Mouse (Mus musculus): ENCODE data around the gene Fbxo47. TPM values are rescaled to one million over a fixed set of nuclear protein-coding genes. Genes with fewer than 3 reads are reported as not detected.

The Fbxo47 gene
- total RNA-seq, 2 experiments from 2014 or later: 0.86 to 0.99 TPM

GRCm38 (mm10) chr11:97819102-97819501 is 64.9 kb downstream of the Fbxo47 start:
- DNase-seq (ENCODE audit: low spot score in 2 of 2): no peak

GRCm38 (mm10) chr11:97818571-97818970 is 65.4 kb downstream of the Fbxo47 start:
- intact Hi-C loops (cut with DNase I): no loop called here
- no peak for DNase-seq (ENCODE audit: low spot score in 2 of 2)

More at GRCm38 (mm10) chr11:97819102-97819501, 64.9 kb downstream of the Fbxo47 start:
- intact Hi-C loops (cut with DNase I): no loop called here

- intact Hi-C loops (cut with DNase I): no loop called here
Observed at GRCm38 (mm10) chr11:97818003-97818402, 66.0 kb downstream of the Fbxo47 start.

GRCm38 (mm10) chr11:97817379-97817778 is 66.6 kb downstream of the Fbxo47 start:
- intact Hi-C loops (cut with DNase I): no loop called here
- no peak for DNase-seq (ENCODE audit: low spot score in 2 of 2)

More at GRCm38 (mm10) chr11:97818003-97818402, 66.0 kb downstream of the Fbxo47 start:
- no peak for DNase-seq (ENCODE audit: low spot score in 2 of 2)

- intact Hi-C loops (cut with DNase I): no loop called here
- no peak for DNase-seq (ENCODE audit: low spot score in 2 of 2)
Observed at GRCm38 (mm10) chr11:97816916-97817315, 67.0 kb downstream of the Fbxo47 start.

DNA sequence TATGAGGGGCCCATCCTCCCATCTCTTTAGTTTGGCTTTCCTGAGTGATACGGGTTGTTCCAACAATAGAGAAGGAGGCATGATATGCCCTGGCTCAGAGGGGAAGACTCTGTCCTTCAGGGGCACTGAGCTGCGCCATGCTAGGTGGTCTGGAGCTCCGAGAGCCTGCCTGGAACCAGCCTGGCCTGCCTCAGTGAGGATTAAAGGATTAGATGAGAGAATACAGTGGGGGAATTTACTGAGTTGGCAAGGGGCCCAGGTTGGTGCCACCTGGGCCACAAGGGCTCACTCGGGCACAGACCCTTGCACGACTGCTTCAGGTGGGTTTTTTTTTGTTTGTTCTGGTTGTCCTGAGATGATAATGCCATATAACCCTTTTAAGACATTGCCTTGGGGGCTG is 67.8 kb downstream of the Fbxo47 start:
- intact Hi-C loops (cut with DNase I): no loop called here
- DNase-seq (ENCODE audit: low spot score in 2 of 2): no peak

DNA sequence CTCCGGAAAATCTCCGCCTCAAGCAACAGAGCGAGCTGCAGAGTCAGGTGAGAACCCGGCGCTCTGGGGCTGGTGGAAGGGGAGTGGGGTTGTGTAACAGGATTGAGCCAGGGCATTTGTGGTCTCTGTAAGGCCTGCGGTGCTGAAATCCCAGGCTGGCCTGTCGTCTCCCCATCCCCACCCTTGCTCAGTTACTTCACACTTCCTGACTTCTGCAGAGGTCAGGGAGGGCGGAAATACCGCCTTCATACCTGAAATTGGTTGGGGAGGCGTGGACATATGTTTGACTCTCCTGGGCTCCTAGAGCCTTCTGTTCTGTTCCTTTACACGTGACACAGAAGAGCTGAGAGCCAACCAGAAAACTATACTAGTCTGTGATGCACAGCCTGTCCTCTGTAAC is 68.2 kb downstream of the Fbxo47 start:
- intact Hi-C loops (cut with DNase I): no loop called here
- no peak for DNase-seq (ENCODE audit: low spot score in 2 of 2)

DNA sequence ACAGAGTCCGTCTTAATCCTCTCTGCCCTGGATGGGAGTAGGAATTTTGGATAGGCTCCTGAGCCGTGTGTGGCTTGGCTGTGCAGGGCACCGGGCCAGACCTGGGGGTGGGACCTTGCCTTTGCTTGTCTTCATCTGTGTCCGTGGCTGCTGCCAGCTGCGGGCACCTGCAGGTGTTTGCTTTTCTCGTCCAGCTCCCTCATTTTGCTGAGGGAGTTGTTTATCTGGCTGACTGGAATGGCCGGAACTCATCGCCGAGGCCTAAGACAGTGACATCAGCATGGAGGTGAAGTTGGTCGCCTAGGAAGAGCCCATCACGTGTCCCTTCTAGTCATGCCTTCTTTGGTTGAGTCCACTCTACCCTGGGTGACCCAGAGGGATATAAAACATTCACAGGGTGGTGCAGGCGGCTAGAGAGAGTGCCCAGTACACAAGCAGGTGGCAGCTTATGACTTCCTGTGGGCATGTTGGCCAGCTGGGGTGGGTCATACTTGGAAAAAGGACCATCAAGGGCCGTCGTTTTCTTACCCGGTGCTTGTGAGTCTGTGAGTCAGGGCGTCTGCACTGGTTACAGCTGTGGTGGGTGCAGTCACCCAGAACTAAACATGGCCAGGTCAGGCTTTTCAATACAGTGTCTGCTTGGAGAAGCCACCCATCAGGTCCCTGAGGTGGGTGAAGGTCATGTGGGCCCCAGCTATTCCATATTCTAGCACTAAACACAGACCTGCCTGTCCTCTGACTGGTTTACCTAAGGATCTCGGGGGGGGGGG is 70.0 kb downstream of the Fbxo47 start:
- intact Hi-C loops (cut with DNase I): no loop called here
- no peak for DNase-seq (ENCODE audit: low spot score in 2 of 2)

GRCm38 (mm10) chr11:97813085-97813484 is 70.9 kb downstream of the Fbxo47 start:
- DNase-seq (ENCODE audit: low spot score in 2 of 2): no peak

DNA sequence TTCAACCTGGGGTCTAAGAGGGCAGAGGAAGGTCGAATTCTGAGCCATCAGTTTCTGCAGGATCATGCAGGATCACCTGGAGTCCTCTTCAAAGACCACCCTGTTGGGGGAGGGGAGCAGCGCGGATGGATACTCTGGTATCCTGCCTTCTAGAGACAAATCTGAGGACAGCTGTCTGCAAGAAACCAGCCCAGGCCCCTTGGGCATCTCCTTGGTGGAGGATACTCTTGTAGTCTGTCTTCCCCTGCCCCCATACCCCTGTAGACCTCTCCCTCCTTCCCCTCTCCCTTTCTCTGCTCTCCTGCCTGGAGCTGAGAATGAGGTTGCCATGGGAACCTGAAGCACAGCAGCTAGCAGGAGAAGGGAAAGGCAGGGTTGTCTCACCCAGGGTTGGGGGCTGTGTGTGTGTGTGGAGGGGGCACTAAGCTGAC is 71.4 kb downstream of the Fbxo47 start:
- intact Hi-C loops (cut with DNase I): no loop called here
- peak; percentile 59 to 67 for DNase-seq (ENCODE audit: low spot score in 2 of 2)

More at GRCm38 (mm10) chr11:97813085-97813484, 70.9 kb downstream of the Fbxo47 start:
- intact Hi-C loops (cut with DNase I): no loop called here

DNA sequence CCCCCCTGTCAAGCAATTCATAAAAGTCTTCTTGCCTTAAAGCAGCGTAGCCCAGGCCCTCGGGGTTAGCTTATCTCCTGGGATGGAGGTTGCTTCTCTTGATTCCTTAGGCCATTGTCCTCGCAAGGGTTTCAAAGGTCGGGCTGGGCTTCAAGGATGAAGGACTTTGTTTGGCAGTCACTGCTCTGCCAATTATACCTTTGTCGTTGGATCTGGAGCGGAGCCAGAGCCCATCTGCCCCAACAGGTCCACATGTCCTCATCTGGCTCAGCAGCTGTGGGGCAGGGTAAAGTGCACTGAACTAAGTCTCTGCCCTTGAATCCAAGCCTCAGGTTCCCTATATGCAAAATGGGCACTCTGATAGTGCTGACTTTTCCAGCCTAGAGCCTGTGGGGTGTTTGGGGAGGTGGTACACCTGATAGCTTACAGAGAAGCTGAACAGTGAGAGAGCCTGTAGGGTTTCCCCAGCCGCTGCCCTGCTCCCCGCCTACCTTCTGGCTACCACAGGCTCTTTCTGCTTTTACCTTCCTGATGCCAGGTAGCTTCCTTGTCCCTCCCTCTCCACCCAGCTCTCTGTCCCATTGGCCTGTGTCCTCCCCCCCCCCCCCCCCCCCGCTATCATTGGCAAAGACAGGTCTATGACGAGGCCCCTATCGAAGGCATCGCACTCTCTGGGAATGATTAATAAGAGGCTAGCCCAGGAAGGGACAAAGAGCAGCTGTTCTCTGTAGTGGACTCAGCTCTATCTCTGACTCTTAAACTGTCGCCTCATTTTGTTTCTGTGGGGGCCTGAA is 72.2 kb downstream of the Fbxo47 start:
- DNase-seq (ENCODE audit: low spot score in 2 of 2): no peak
- intact Hi-C loops (cut with DNase I): no loop called here

- DNase-seq (ENCODE audit: low spot score in 2 of 2): no peak
- intact Hi-C loops (cut with DNase I): no loop called here
Observed at GRCm38 (mm10) chr11:97810970-97811369, 73.0 kb downstream of the Fbxo47 start.

- intact Hi-C loops (cut with DNase I): no loop called here
Observed at GRCm38 (mm10) chr11:97810356-97810755, 73.6 kb downstream of the Fbxo47 start.

GRCm38 (mm10) chr11:97809235-97810121 is 74.5 kb downstream of the Fbxo47 start:
- DNase-seq (ENCODE audit: low spot score in 2 of 2): no peak
- intact Hi-C loops (cut with DNase I): no loop called here

More at GRCm38 (mm10) chr11:97810356-97810755, 73.6 kb downstream of the Fbxo47 start:
- DNase-seq (ENCODE audit: low spot score in 2 of 2): no peak

GRCm38 (mm10) chr11:97808621-97809234 is 75.2 kb downstream of the Fbxo47 start:
- no peak for DNase-seq (ENCODE audit: low spot score in 2 of 2)

GRCm38 (mm10) chr11:97808093-97808492 is 75.9 kb downstream of the Fbxo47 start:
- intact Hi-C loops (cut with DNase I): no loop called here
- DNase-seq (ENCODE audit: low spot score in 2 of 2): no peak

More at GRCm38 (mm10) chr11:97808621-97809234, 75.2 kb downstream of the Fbxo47 start:
- intact Hi-C loops (cut with DNase I): no loop called here

- intact Hi-C loops (cut with DNase I): no loop called here
- DNase-seq (ENCODE audit: low spot score in 2 of 2): no peak
Observed at GRCm38 (mm10) chr11:97807626-97808025, 76.3 kb downstream of the Fbxo47 start.

DNA sequence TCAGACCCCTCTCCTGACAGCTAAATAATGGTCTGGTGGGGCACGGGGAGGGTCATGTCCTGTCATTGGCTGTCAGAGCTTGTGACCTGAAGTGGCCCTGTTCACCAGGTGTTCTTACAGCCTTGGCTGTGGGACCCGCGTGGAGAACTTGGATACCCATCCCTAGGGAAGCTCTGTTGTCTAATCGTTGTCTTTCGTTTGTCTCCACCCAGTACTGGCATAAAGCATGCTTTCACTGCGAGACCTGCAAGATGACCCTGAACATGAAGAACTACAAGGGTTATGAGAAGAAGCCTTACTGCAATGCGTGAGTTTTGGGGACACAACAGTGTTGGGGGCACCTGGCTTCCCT is 77.4 kb downstream of the Fbxo47 start:
- no peak for DNase-seq (ENCODE audit: low spot score in 2 of 2)
- intact Hi-C loops (cut with DNase I): no loop called here

Measured in left cerebral cortex, postnatal 14 days (tissue).